In the genomic region with DNA sequence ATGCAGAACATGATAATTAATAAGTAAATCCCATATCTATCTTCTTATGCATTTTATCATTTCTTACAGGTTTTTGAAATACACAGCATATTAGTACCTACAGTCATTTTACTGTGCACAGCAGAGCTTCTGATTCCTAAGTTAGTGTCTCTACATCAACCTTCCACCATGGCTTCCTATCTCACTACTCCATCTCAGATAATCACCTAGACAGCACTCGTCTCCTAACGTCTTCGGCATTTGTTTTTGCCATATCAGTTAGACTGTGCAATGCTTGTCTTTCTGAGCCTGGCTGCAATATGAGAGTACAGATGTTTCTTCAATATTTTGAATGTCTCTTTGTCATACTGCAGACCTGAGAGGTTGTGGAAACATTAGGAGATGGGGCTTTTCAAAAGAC, we compare ENCODE assay signal across 1 mouse cellular context.
TF ChIP-seq lines count a peak whose summit lies in the region.

No protein-coding gene starts in this region.

TF ChIP-seq in MEL, 35 proteins besides CTCF, POLR2A, EP300 and RAD21 (continued from another document):
- TF ChIP-seq SIN3A (IDR thresholded peaks at IDR 0.05; ENCODE audit: low read length): peak; percentile 32; the same call in 1 of the 2 replicates
- 0 out of 2 replicates have a peak, but pooled peaks have one; percentile 5 for TF ChIP-seq RCOR1 (IDR thresholded peaks at IDR 0.05; ENCODE audit: low read depth, low read length)
